Mouse (Mus musculus) gastrocnemius, postnatal 14 days (tissue): Measurements from ENCODE around the gene Tmem222. TPM values are rescaled to one million over a fixed set of nuclear protein-coding genes. Genes with fewer than 3 reads are reported as not detected.

Experiments used
- DNase-seq: peaks from one replicate; pipeline ENCODE4 v3.0.0; 2021; ENCODE audit warnings: mixed read lengths
- intact Hi-C: fragments of 180-260 bp; cut with DNase I; formaldehyde crosslinking; loops from one replicate; pipeline ENCODE4 v1.15.1; 2025; ENCODE audit warnings: low total_unique reads
- total RNA-seq, 2 experiments: library from RNA; stranded (reverse); gene quantifications; 2 replicates each; pipeline ENCODE4 v1.2.3; 2021

Gene Tmem222
- total RNA-seq, 2 experiments from 2014 or later, result 21.1 to 22.6 TPM

DNA sequence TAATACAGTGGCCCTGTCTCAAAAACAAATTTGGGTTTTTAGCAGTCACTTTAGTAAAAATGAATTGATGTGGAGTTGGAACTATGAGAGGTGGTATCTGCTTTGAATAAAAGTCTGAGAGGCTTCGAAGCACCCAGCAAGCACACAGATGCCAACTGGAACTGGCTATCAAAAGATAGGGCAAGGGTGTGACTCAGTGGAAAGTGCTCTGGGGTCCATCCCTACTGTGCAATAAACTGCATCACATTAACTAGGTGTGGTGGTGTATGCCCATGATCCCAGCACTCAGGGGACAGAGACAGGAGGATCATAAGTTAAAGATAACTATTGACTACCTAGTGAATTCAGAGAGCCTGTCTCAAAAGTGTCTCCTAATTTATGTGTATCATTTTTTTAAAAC is 13.7 kb upstream of the Tmem222 start:
- DNase-seq, result no peak
- intact Hi-C loops, result loop anchor here (5.0 kb wide), 1 partner anchor 349 kb away; no protein-coding TSS in a partner anchor

DNA sequence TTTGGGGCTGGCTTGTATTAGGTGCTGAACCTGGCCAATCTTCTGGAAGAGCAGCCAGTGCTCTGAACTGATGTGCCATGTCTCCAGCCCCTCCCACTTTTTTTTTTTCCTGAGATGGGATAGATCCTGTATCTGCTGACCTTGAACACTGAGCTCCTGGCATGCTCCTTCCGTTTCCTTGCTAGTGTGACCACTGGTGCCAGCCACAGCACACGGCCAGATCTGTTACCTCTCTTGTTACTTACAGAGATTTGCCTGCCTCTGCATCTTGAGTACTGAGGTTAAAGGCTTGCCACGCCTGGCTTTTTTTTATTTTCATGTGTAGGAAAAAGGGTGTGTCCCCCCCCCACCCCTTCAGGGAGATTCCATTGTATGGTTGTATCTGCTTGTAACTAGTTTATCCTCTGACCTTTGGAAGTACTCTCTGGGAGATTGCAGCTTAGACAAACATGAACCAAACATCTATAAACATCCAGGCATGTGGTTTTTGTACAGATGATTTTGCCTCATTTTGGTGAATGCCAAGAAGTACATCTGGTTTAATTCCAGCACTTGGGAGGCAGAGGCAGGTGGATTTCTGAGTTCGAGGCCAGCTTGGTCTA is 9.0 kb upstream of the Tmem222 start:
- DNase-seq, result no peak
- intact Hi-C loops, result no loop called here

DNA sequence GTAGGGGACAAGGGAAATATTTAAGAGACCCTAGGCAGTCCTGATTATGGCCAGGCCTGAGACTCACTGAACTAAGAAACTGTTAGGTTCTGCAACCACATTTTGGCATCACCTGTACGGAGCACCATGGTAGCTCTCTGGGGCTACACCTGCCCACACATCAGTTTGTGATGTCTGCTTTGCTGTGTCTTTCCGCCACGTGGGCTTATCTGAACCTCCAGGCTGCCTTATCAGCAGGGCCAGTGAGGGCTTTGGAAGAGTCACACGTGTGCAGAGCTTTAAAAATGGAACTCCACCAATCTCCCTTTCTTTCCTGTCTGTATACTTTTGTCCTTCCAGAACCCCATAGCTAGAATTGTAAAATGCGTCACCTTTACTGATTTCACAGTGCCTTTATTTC is 8.4 kb upstream of the Tmem222 start:
- no peak for DNase-seq
- intact Hi-C loops, result no loop called here

DNA sequence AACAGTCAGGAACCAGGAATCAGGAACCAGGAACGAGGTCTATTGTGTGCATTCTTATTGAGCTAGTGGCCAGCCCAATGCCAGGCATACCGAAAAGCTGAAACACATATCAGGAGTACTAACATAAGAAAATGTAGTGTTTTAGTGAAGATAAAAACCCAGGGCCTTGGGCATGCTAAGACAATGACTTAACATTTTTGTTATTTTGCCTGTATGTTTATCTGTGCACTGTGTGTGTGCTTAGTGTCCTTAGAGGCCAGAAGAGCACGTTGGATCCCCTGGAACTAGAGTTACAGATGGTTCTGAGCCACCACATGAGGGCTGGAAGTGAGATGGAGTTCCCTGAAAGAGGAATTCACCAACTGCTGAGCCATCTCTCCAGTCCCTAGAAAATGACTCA is 7.7 kb upstream of the Tmem222 start:
- DNase-seq, result no peak
- intact Hi-C loops, result no loop called here

DNA sequence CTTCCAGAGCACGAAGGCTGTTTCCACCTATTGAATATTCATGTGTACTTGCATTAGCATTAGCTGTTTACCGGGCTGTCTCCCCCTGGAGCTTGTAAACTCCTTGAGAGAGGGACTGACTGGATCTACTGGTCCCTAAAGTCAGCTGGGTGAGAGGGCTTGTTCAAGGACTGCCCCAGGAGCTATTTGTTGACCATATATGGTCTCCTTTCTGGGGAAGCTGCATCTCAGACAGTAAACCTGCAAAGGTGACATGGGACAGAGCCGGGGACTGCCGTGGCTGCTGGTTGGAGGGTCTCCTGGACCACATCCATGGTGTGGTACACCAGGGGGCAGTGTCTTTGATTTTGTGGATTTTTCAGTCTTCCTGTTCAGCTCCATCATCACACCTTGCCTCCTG is 5.1 kb upstream of the Tmem222 start:
- no peak for DNase-seq
- intact Hi-C loops, result no loop called here

DNA sequence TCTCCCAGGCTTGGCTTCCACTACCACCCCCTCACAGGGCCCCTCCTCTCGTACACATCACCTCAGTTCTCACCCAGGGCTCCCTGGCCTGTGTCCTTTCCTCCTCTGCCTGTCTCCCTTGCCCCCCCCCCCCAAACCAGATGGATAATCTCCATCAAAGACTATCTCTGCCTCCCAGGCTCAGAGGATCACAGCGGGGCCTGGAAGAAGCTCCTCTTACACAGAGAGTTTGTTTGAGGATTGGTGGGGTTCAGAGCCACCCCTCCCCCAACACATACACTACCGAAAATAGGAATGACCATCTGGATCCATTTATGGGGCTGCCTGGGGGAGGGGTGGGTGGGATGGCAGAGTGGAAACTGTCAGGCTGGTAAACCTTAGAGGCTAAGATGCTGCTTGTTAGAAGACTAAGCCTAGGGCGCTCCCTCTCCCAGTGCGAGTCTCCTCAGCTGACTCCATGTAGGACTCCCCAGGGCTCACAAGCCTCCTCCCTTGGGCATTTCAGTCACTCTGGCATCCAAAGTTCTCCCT is 4.4 kb upstream of the Tmem222 start:
- intact Hi-C loops, result no loop called here
- DNase-seq, result no peak

DNA sequence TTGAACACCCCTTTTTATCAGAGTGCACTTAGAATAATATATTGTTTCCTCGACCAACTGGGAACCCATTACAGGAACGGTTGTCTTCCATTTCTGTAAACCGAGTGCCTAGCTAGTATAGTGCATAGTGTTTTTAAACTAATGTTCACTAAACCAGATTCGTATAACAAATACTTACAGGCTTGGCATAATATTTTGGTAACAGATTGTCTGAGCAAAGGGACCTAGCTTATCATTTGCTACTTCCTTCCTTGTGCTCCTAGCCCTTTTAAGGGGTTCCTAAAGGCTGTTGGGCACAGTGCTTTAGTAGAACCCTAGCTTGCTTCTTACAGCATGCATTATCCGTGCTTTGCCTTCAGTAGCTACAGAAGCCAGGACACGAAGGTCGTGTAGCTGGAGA is 3.9 kb upstream of the Tmem222 start:
- intact Hi-C loops, result no loop called here
- DNase-seq, result no peak

DNA sequence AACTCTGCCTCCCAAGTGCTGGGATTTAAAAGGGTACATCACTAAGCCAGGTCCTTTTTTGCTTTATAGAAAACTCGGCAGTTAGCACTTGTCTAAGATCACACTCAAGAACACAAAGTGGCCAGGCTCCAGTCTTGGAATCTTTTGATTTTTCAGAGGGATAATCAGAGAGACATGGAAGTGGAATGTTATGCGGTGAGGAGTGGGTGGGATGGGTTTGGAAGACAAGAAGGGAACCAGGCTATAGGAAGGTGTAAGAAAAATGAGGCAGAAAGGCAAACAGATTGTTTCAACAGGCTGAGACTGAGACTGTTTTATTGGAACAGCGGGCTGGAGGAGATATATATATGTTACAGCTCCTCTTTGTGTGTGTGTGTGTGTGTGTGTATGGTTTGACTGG is 890 bp upstream of the Tmem222 start:
- no peak for DNase-seq
- intact Hi-C loops, result no loop called here

DNA sequence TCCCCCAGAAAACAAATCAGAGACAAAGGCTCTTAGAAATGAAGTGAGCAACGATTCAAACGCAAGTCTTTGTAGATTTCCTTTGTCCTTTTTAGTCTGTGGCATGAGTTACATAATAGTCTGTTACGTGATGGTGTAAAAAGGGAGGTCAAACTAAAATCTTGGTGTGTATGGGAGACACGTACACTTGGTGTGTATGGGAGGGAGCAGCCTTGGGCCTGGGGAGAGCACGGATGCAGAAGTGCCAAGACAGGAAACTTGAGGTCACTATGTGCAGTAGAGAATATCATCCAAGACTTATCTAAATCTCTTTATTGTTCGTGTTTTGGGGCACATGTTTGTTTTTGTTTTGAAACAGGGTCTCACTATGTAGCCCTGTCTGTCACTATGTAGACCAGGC is 475 bp upstream of the Tmem222 start:
- intact Hi-C loops, result no loop called here

DNA sequence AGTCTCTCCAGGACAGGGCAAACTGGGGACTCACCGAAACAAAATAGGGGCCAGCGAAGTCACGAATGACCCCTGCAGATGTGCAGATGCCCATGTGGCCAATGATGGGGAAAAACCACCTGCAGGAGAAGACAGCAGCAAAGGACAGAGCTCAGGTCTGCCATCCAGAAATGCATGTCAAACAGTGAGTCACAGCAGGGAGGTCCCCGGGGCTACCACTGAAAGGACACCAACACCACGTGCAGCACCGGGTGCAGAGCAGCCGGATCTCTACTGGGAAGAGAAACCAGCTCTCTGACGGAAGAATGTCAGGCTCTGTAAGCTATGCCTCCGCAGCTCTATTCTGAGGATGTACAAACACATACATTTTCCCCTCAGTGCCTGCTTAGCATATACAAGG is 6.7 kb downstream of the Tmem222 start:
- DNase-seq, result no peak
- intact Hi-C loops, result no loop called here

More for the DNA sequence above, 475 bp upstream of the Tmem222 start:
- DNase-seq, result no peak

DNA sequence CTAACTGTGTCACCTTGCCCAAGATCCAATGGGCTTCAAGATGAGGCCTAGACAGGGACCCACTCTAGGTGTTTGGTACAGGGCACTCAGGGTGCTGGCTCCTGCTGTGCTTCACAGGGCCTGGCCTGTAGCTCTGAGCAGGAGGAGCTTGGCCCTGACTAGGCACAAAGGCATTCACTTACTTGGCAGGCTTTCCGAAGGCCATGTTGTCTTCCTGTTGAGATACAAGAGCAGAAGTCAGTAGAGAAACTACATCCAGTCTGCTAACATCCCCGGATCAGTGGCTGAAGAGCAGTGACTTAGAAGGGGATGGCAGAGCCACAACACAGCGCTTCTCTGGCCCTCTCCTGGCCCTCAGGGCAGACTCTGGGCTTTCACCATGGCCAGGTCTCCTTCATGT is 8.0 kb downstream of the Tmem222 start:
- intact Hi-C loops, result no loop called here
- no peak for DNase-seq

DNA sequence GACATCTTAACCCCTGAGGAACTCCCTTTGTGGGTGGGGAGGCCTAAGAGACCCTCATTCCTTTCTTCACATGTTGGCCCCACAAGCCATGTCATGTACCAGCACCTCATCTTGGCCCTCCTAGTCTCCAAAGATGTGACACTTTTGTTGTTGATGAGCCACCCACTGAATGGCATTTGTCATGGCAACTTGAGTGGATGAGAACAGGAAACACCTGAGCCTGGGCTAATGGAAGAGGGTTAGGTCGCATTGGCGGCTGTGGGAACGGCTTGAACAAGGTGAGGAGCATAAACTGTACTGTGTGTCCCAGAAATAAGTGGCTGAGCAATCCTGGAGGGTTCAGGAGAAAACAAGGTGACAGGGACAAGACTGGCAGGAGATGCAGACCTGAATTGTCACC is 8.7 kb downstream of the Tmem222 start:
- intact Hi-C loops, result no loop called here
- DNase-seq, result no peak

DNA sequence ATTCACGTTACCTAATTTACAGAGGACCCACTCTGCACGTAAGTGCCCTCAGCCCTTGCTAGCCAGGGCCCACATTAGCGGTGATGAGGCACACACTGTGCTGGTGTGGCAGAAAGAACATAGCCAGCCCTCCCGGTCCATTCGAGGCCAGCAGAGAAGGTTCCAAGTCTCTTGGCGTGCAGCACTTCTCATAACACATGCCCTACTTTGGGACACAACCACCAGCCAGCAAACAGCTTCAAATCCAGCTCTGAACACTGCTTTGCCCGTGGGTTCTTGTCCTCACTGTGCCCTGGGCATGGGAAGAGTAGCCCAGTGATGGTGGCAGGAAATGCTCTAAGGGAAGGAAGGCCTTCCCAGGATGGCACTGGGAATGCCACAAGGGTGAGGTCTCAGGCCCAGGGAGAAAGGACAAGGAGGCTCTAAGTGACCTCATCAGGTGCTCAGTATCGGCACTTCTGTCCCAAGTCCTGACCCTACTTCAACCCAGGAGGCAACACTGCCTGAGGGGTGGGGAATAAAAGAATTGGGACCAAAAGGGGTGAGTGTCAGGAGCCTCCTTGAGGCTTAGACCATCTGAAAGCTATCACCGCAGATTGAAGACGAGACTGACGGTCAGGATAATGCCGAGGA is 11.2 kb downstream of the Tmem222 start:
- intact Hi-C loops, result no loop called here

DNA sequence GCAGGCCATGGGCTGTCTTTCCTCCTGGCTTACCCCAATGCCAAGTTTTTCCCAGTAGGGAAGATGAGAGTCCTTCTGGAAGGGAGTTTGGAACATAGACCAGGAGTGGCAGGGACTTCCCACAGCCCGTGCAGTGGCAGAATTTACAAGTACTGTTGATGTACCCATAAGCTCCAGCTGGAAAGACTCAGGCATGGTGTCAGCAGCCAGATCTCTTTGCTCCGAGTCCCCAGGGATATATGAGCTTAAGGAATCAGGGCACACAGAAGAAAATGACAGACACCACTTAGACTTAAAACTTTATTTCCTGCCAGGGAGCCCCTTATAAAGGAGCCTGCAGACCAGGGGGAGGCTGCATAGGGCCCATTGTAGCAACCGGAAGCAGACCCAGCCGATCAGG is 11.8 kb downstream of the Tmem222 start:
- intact Hi-C loops, result no loop called here

More for the DNA sequence above, 11.2 kb downstream of the Tmem222 start:
- DNase-seq, result no peak

DNA sequence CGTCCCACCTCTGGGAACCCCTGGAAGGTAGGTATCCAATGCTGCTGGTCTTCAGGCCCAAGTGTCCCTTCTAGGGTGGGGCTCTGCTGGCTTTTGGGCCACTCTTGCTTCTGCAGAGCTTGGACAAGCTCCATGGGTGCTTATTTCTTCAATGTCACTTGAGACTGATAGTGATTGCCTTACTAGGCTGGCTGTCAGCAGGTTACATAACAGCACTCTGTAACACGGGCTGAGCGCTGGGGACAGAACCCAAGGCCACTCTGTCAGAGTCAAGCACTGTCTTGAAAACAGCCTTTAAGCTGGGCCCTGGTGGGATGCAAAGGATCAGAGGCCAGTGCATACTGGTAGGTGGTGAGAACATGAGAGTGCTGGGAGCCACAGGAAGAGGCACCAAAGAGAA is 12.3 kb downstream of the Tmem222 start:
- no peak for DNase-seq
- intact Hi-C loops, result no loop called here

More for the DNA sequence above, 11.8 kb downstream of the Tmem222 start:
- DNase-seq, result no peak

DNA sequence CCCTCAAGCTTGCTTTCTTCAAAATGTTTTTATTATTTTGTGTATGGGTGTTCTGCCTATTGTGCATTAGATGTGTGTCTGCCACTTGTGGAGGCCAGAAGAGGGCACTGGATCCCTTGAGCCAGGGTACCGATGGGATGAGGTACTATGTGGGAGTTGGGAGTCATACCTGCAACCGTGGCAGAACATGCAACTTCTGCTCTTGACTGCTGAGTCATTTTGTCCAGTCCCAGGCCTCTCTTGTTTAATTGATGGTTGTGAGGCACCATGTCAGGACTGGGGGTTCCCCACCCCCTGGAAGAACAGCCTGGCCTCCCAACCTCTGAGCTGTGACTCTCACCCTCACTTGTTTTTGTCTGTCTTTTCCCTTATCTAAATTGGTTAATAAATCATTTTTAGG is 13.0 kb downstream of the Tmem222 start:
- intact Hi-C loops, result no loop called here
- DNase-seq, result no peak

DNA sequence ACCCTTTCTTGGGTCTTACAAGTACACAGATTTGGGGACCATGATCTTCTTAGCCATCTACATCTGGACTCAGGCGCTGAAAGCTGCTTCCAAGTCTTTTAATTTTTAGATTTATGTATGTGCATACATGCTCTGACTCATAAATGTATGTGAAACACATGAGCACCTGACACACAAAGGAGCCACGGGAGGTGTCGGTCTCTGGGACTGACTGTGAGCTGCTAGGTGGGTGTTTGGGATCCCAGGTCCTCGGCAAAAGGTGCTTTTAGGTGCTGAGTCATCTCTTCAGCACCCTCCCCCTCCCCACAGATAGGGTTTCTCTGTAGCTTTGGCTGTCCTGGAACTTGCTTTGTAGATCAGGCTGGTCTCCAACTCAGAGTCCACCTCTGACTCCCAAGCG is 13.8 kb downstream of the Tmem222 start:
- intact Hi-C loops, result no loop called here
- no peak for DNase-seq

DNA sequence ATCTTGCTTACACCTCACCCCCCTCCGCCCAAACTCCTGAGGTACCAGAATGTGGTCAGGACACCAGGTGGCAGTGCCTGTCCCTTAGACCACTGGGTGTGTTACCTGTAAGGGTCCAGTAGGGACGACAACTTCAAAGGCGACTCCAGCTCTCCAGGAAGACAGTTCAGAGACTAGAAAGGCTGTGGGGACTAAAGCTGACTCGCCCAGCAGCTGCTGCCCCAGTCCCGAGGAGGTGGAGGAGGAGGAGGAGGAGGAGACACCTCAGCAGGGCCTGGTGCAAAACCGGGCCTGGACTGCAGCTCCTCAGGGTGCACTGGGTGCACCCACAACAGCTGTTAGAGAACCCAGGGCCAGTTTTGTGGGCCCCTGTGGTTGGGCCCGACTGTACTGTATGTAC is 14.7 kb downstream of the Tmem222 start, which contains the start of gene Sytl1:
Gene Sytl1 (minus strand): TSS at position 232 of the 400 bp plus-strand sequence.
- no peak for DNase-seq
- intact Hi-C loops, result no loop called here

DNA sequence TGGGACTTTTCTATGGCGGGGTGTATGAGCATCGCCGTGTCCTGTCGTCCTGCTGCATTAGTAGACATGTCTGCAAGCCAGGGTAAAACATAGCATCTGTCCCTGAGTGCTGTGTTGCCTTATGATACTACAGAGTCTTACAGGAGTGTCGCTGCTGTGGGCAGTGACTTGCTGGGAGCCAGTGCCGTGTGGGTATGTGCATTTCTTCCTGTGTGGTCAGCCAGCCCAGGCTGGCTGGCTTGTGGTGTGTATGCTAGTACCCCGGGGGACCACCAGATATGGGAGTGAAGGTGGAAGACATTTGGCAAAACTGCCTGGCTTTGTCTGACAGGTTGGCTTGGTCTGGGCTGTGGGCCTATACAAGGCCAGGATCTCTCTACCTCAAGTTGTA is 15.2 kb downstream of the Tmem222 start:
- no peak for DNase-seq
- intact Hi-C loops, result no loop called here

DNA sequence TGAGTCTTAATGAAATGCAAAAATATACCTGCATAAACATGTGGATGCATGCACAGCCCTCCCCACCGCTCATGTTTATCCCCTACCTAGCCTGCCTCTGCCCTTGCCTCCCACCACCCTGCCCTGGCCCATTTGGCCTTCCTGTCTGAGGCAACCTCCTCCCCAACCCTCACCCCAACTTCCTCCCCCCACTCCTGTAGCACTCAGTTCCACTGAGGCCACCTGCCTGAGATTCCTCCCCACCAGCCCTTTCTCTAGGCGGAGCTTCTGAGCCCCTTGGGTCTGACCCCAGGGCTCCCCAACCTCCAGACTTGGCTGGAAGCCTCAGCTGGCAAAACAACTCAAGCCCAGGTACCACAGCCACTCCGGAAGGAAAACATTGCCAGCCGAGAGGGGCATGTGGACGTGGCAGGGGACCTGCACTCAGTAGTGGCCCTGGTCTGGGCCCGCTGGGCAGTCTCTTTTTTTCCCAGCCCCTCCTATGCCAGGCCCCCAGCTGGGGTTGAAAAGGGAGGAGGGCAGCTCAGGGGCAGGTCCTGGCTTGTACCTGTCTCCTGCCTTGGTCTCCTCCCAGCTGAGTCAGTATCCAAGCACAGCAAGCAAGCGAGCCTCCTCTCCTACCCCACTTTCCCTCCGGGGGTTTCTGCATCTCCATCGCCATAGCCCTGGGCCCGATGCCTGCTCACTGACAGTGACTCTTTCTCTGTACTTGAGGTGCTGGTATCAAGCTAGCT is 15.8 kb downstream of the Tmem222 start:
- intact Hi-C loops, result no loop called here

More for the DNA sequence above, 15.8 kb downstream of the Tmem222 start:
- no peak for DNase-seq
